Mouse (Mus musculus): ENCODE results near the gene Plxna2. TPM values are rescaled to one million over a fixed set of nuclear protein-coding genes. Genes with fewer than 3 reads are reported as not detected.

Plxna2 gene
- 7.9 and 8.2 TPM in 2 replicates for polyA plus RNA-seq (2012; rRNA removed)

GRCm38 (mm10) chr1:194617918-194618317 lies at the start of gene Plxna2:
Plxna2 (plus strand) TSS chr1:194618218.
- peaks cover 12% of the 10 kb centered on the region for H3K4me1 ChIP-seq (ENCODE audit: control insufficient read depth, insufficient read depth, low read length)
- no peaks in the 10 kb centered on the region for H3K27me3 ChIP-seq (ENCODE audit: control insufficient read depth, insufficient read depth, low read length)
- H3K36me3 ChIP-seq (ENCODE audit: control insufficient read depth, insufficient read depth, low read length): no peaks in the 10 kb centered on the region
- no peak within 1 kb of the TSS for H3K27ac ChIP-seq (ENCODE audit: control insufficient read depth, insufficient read depth, low read depth, low read length)
- TF ChIP-seq CTCF (IDR thresholded peaks at IDR 0.05; ENCODE audit: control insufficient read depth, insufficient read depth, insufficient replicate concordance, low read depth, low read length) (no peak), POLR2A (IDR thresholded peaks at IDR 0.05; ENCODE audit: control insufficient read depth, low read depth, low read length) (no peak)
- peak within 1 kb of the TSS; percentile 28 for H3K4me3 ChIP-seq (ENCODE audit: control insufficient read depth, low read depth, low read length)

DNA sequence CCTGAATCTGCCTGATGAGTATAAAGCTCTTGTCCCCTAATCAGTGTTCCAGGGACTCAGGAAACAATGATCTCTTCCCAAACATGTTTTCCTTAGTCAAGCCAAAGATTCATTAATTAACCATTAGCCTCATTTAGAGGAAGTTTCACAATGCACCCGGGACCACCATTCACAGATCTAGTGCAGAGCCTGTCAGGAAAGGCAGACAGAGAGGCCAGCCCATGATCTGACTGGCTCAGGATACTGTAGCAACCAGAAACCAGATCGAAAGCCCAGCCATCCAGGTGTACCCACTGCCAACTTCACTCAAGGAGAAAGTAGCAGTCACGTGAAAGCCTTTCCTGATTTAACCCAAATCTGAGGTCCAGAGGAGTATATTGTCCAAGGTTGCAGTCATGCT lies 44.1 kb upstream of the Plxna2 start:
- no peak overlapping the region for H3K27ac ChIP-seq (ENCODE audit: control insufficient read depth, insufficient read depth, low read depth, low read length)
- H3K4me1 ChIP-seq (ENCODE audit: control insufficient read depth, insufficient read depth, low read length): no peaks in the 10 kb centered on the region
- no peaks in the 10 kb centered on the region for H3K36me3 ChIP-seq (ENCODE audit: control insufficient read depth, insufficient read depth, low read length)
- no peak for TF ChIP-seq POLR2A (IDR thresholded peaks at IDR 0.05; ENCODE audit: control insufficient read depth, low read depth, low read length)
- TF ChIP-seq CTCF (IDR thresholded peaks at IDR 0.05; ENCODE audit: control insufficient read depth, insufficient read depth, insufficient replicate concordance, low read depth, low read length): no peak
- no peaks in the 10 kb centered on the region for H3K27me3 ChIP-seq (ENCODE audit: control insufficient read depth, insufficient read depth, low read length)
- H3K4me3 ChIP-seq (ENCODE audit: control insufficient read depth, low read depth, low read length): no peak overlapping the region

DNA sequence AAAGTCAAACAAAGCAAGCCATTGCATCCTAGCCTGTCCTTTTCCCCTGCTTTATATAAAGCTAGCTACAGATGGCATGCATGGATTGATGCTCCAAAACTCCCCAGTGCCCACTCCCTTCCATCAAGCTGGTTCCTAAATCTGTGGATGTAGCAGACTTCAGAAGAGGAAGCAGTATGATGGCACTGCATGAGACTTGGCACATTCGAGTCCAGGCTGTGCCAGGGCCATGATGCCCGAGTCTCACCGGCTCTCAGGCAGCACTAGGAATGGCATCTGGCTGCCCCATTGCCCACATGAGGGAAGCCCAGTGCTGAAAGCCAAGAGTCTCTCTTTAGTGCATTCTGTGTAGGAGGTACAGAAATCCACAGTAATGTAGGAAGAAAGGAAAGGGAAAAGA lies 39.7 kb upstream of the Plxna2 start:
- Histone ChIP-seq H3K27me3 (ENCODE audit: control insufficient read depth, insufficient read depth, low read length) (no peaks in the 10 kb centered on the region), H3K27ac (ENCODE audit: control insufficient read depth, insufficient read depth, low read depth, low read length) (no peak overlapping the region), H3K36me3 (ENCODE audit: control insufficient read depth, insufficient read depth, low read length) (no peaks in the 10 kb centered on the region), H3K4me1 (ENCODE audit: control insufficient read depth, insufficient read depth, low read length) (no peaks in the 10 kb centered on the region), H3K4me3 (ENCODE audit: control insufficient read depth, low read depth, low read length) (no peak overlapping the region)
- TF ChIP-seq POLR2A (IDR thresholded peaks at IDR 0.05; ENCODE audit: control insufficient read depth, low read depth, low read length) (no peak), CTCF (IDR thresholded peaks at IDR 0.05; ENCODE audit: control insufficient read depth, insufficient read depth, insufficient replicate concordance, low read depth, low read length) (no peak)

GRCm38 (mm10) chr1:194580539-194580938 lies 37.5 kb upstream of the Plxna2 start:
- no peak for TF ChIP-seq POLR2A (IDR thresholded peaks at IDR 0.05; ENCODE audit: control insufficient read depth, low read depth, low read length)
- no peak for TF ChIP-seq CTCF (IDR thresholded peaks at IDR 0.05; ENCODE audit: control insufficient read depth, insufficient read depth, insufficient replicate concordance, low read depth, low read length)
- no peaks in the 10 kb centered on the region for H3K27me3 ChIP-seq (ENCODE audit: control insufficient read depth, insufficient read depth, low read length)
- H3K4me1 ChIP-seq (ENCODE audit: control insufficient read depth, insufficient read depth, low read length): no peaks in the 10 kb centered on the region
- no peaks in the 10 kb centered on the region for H3K36me3 ChIP-seq (ENCODE audit: control insufficient read depth, insufficient read depth, low read length)
- no peak overlapping the region for H3K27ac ChIP-seq (ENCODE audit: control insufficient read depth, insufficient read depth, low read depth, low read length)
- no peak overlapping the region for H3K4me3 ChIP-seq (ENCODE audit: control insufficient read depth, low read depth, low read length)

DNA sequence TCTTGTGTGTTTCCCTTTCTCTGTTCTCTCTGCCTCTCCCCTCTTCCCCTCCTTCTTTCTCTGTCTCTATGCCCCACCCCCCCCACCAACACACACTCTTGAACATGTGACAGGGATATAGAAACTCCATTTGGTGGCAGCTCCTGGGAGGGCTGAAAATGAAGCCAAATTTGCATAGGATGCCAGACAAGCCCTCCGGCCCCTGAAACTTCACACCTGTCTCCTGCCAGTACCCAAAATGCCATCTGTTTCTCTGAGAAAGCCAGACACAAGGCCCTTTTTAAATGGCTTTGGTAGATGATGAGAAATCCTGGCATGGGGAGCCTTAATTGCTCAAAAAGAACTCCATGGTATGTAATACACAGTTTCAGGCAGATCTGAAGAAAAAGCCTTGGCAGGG lies 31.3 kb upstream of the Plxna2 start:
- no peak overlapping the region for H3K27ac ChIP-seq (ENCODE audit: control insufficient read depth, insufficient read depth, low read depth, low read length)
- H3K4me1 ChIP-seq (ENCODE audit: control insufficient read depth, insufficient read depth, low read length): no peaks in the 10 kb centered on the region
- no peak for TF ChIP-seq CTCF (IDR thresholded peaks at IDR 0.05; ENCODE audit: control insufficient read depth, insufficient read depth, insufficient replicate concordance, low read depth, low read length)
- no peak for TF ChIP-seq POLR2A (IDR thresholded peaks at IDR 0.05; ENCODE audit: control insufficient read depth, low read depth, low read length)
- no peaks in the 10 kb centered on the region for H3K27me3 ChIP-seq (ENCODE audit: control insufficient read depth, insufficient read depth, low read length)
- no peak overlapping the region for H3K4me3 ChIP-seq (ENCODE audit: control insufficient read depth, low read depth, low read length)
- no peaks in the 10 kb centered on the region for H3K36me3 ChIP-seq (ENCODE audit: control insufficient read depth, insufficient read depth, low read length)

- Histone ChIP-seq H3K4me1 (ENCODE audit: control insufficient read depth, insufficient read depth, low read length) (no peaks in the 10 kb centered on the region), H3K36me3 (ENCODE audit: control insufficient read depth, insufficient read depth, low read length) (no peaks in the 10 kb centered on the region), H3K27ac (ENCODE audit: control insufficient read depth, insufficient read depth, low read depth, low read length) (no peak overlapping the region), H3K4me3 (ENCODE audit: control insufficient read depth, low read depth, low read length) (no peak overlapping the region), H3K27me3 (ENCODE audit: control insufficient read depth, insufficient read depth, low read length) (no peaks in the 10 kb centered on the region)
- TF ChIP-seq CTCF (IDR thresholded peaks at IDR 0.05; ENCODE audit: control insufficient read depth, insufficient read depth, insufficient replicate concordance, low read depth, low read length) (no peak), POLR2A (IDR thresholded peaks at IDR 0.05; ENCODE audit: control insufficient read depth, low read depth, low read length) (no peak)
Observed at GRCm38 (mm10) chr1:194587532-194587931, 30.5 kb upstream of the Plxna2 start.

DNA sequence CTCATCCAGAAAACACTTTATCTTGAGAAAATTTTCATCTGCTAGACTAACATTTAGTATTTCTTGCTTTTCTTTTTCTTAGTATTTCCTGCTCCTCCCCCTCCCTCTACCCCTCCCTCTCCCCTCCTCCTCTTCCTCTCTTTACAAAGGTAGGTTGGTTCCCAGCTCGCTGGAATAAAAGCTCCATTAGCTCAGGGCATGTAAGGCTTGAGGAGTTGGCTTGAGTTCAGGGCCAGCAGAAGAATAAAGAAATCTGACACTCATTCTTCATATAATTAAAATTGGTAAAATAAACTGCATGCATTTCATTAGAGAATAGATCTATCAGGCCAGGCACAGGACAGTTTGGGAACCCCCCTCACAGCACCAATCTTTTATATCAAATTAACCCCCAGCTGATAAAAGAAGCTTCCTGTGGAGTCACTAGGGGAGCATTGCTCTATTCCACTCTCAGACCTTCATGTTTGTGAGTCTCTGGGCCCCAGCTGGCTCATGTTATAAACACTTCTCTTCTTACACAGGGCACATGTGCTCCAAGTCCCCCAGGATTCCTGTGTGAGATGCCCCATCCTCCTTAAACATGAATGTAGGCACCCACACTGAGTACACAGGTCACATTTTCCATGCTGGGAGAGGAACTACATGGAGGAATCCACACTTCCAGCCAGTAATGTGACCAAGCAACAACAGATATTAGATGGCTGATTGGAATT lies 29.9 kb upstream of the Plxna2 start:
- Histone ChIP-seq H3K27ac (ENCODE audit: control insufficient read depth, insufficient read depth, low read depth, low read length) (no peak overlapping the region), H3K27me3 (ENCODE audit: control insufficient read depth, insufficient read depth, low read length) (no peaks in the 10 kb centered on the region), H3K4me1 (ENCODE audit: control insufficient read depth, insufficient read depth, low read length) (no peaks in the 10 kb centered on the region), H3K36me3 (ENCODE audit: control insufficient read depth, insufficient read depth, low read length) (no peaks in the 10 kb centered on the region), H3K4me3 (ENCODE audit: control insufficient read depth, low read depth, low read length) (no peak overlapping the region)
- TF ChIP-seq POLR2A (IDR thresholded peaks at IDR 0.05; ENCODE audit: control insufficient read depth, low read depth, low read length): no peak
- TF ChIP-seq CTCF (IDR thresholded peaks at IDR 0.05; ENCODE audit: control insufficient read depth, insufficient read depth, insufficient replicate concordance, low read depth, low read length): no peak

Measured in testis, adult 2 months (tissue).